Mouse (Mus musculus) urinary bladder, adult 18-20 months (tissue): ENCODE measurements around the gene Gm6760.

Experiments used
- DNase-seq, 2 experiments: peaks; one replicate each; pipeline ENCODE4 v3.0.0; 2022; ENCODE audit warnings: low spot score in 2 of 2, mixed read lengths in 2 of 2

The Gm6760 gene

GRCm38 (mm10) chrX:64152098-64152497, at the start of gene Gm6760:
TSS of gene Gm6760 (minus strand) at chrX:64152198.
- DNase-seq = no peak

DNA sequence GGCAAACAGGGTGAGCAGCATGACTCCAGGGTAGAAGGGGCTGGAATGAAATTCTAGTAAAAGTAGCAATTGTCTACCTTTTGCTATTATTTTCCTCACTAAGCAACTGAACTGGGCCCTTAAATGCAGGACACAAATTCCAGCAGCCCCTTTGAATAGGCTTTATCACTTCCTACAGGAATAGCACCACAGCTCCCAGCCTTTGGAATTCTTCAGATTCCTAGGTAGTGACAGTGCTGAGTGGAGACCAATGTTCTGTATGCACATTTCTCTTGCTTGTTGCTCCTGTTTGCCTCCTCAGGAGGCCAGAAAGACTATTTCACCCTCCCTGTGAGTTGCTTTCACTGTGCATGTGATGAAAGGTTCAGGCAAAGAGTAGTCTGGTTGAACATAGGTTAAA, 29.2 kb upstream of the Gm6760 start:
- no peak for DNase-seq

GRCm38 (mm10) chrX:64173248-64173647, 21.2 kb upstream of the Gm6760 start, which contains the start of gene 3830417A13Rik:
TSS of gene 3830417A13Rik (plus strand) at chrX:64173548.
- no peak for DNase-seq
